Mouse (Mus musculus) MEL (cell line): ENCODE data around the gene Eif4e1b.

Experiments
- GABPA ChIP-seq: IDR thresholded peaks from 2 replicates; pipeline ENCODE4 v1.6.1; 2012; ENCODE audit warnings: low read depth, mild to moderate bottlenecking, inconsistent platforms, low read length, improper control_type of control experiment, moderate library complexity
- POLR2A ChIP-seq, 2 experiments: IDR thresholded peaks; 2 replicates each; pipeline ENCODE4 v1.6.1; 2011 to 2012; ENCODE audit warnings: low read length in 2 of 2, mild to moderate bottlenecking in 2 of 2, control low read depth in 1 of 2, improper control_type of control experiment in 1 of 2, low read depth in 1 of 2, moderate library complexity in 1 of 2; ENCODE audit not compliant: control insufficient read depth in 1 of 2, insufficient read depth in 1 of 2, poor library complexity in 1 of 2
- ZKSCAN1 ChIP-seq: IDR thresholded peaks from 2 replicates; pipeline ENCODE4 v1.6.1; 2012; ENCODE audit warnings: low read depth, mild to moderate bottlenecking, inconsistent platforms, low read length, improper control_type of control experiment, moderate library complexity

DNA sequence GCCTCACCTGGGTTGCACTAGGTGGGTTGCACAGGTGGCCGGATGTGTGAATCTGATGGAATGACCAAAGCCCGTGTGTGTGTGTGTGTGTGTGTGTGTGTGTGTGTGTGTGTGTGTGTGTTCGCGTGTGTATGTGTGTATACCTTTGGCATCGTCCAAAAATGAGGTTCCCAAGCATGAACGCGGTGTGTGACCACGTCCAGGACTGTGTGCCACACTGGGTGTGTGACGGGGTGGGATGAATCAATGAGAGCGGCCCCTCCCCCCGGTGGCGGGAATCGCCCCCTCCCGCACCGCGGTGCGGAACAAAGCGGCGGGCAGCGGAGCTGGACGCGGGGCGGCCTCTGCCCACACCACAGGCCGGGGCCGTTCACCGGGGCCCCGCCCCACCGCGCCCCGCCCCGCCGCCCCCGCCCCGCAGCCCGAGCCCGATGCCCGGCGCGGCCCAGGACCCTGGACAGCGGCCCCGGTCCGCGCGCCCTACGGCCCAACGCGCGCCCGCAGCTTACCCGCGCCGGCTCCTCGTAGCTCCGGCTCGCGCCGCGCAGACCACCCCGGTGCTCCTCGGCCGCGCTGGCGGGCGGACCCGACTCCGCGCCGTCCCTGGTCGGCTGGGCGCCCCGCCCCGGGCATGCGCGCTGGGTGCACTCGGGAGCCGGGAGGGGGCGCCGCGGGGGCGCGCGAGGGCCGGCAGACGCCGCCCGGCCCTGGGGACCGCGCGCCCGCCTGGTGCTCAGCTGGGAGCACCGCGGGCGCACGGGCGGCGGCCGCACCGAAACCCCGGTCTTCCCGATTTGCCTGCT lies 34.5 kb upstream of the Eif4e1b start:
- no peak for TF ChIP-seq ZKSCAN1
- TF ChIP-seq POLR2A (IDR thresholded peaks at IDR 0.05; ENCODE audit: control insufficient read depth in 1 of 2, insufficient read depth in 1 of 2, low read depth in 1 of 2, low read length in 2 of 2, poor library complexity in 1 of 2): no peak
- no peak for TF ChIP-seq GABPA
